Mouse (Mus musculus): ENCODE data around the gene Pygm. TPM values are rescaled to one million over a fixed set of nuclear protein-coding genes. Genes with fewer than 3 reads are reported as not detected.

Pygm gene
- polyA plus RNA-seq, 1 experiment from 2014 or later = 5.7 TPM

DNA sequence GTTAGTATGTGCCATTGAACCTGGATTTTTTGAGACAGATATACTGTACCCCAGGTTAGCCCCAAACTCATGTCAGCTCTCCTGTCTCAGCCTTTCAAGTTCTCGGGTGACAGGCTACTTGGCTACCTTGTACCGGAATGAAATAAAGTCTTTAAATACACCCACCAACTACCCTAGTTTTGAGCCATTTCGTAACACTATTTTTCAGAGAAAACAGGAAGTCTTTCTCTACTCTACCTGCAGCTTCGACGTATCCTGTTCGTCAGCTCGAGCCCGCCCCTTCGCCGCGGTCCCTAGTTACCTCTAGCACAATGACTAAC is 21.1 kb upstream of the Pygm start:
- under 1% methylated on average over 11 of the region's 11 CpGs for WGBS
- ATAC-seq (ENCODE audit: low FRiP score) = no peak

DNA sequence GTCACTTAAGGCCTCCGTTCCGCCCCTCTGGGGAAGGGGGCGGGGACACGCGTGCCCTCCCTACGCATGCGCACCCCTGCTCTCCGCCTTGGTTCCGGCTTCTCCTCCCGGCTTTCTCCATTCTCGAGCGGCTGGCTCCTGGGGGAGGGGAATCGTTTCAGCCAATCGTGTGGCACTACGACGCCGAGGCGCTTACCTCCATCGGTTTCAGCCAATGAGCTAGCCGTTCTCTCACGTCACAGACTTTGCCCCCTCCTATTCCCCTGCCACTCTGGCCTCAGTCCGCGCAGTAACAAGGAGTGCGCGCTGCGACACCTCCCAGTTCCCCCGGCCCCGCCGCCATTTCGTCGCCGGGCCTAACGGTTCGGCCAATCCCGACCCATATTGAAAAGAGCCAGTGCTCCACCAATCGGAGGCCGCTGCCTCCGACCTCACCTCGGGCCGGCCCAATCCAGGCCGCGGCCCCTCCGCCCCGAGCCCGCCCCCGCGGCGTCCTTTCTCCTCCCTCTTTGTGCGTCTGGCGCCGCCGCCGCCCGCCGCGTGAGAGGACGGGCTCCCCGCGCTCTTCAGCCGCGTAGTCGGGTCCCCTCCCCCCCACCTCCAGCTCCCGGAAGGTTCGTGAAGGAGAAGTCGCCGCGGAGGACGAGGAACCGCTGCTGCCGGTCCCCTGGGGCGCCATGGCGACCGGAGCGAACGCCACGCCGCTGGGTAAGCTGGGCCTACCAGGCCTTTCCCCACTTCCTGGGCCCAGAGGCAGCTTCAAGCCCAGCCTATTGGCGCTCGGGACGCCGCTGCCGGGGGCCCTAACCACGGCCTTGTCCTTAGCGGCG is 20.6 kb upstream of the Pygm start, which contains the start of gene Sf1:
Gene Sf1 (plus strand): TSS at position 280 of the 830 bp plus-strand sequence.
- 1% methylated on average over 85 of the region's 85 CpGs for WGBS
- Histone ChIP-seq H3K27ac (peak within 1 kb of the TSS; percentile 99), H3K4me2 (peak within 1 kb of the TSS; percentile 77), H3K36me3 (peaks cover 35% of the 10 kb centered on the region), H3K9ac (peak within 1 kb of the TSS; percentile 98), H3K4me3 (peak within 1 kb of the TSS; percentile 91), H3K9me3 (no peaks in the 10 kb centered on the region), H3K27me3 (no peaks in the 10 kb centered on the region), H3K4me1 (replicated peaks) (peaks cover 33% of the 10 kb centered on the region)
- ATAC-seq (ENCODE audit: low FRiP score) = peak; percentile 99

More for the DNA sequence above, 21.1 kb upstream of the Pygm start:
- Histone ChIP-seq H3K36me3 (peaks cover 30% of the 10 kb centered on the region), H3K4me2 (peak overlapping the region; percentile 60), H3K9ac (peak overlapping the region; percentile 60; the same call in 1 of the 2 replicates), H3K9me3 (no peaks in the 10 kb centered on the region), H3K27ac (peak overlapping the region; percentile 99), H3K27me3 (no peaks in the 10 kb centered on the region), H3K4me1 (replicated peaks) (peaks cover 33% of the 10 kb centered on the region), H3K4me3 (peak overlapping the region; percentile 91)

DNA sequence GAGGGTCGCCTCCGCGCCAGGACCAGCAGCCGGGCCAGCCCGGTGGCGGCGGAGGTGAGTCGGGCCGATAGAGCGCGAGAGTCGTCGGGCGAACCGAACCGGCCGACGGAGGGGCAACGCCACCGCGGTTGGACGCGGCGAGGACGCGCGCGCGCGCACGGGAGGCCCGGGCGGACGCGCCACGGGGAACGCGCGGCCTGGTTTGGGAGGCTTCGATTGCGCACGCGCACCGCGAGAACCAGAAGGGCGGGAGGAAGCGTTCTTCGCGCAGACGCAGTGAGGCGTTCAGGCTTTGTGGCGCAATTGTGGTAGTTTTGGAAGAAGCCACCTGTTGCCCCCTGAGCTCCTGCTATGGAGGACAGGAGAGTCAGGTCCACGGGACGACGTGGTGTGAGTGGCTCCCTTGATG is 19.9 kb upstream of the Pygm start:
- H3K9me3 ChIP-seq = no peaks in the 10 kb centered on the region
- peaks cover 33% of the 10 kb centered on the region for H3K4me1 ChIP-seq (replicated peaks)
- H3K36me3 ChIP-seq = peaks cover 41% of the 10 kb centered on the region
- WGBS = under 1% methylated on average over 54 of the region's 55 CpGs
- peak overlapping the region; percentile 98 for H3K9ac ChIP-seq
- no peak for ATAC-seq (ENCODE audit: low FRiP score)
- no peaks in the 10 kb centered on the region for H3K27me3 ChIP-seq
- peak overlapping the region; percentile 77 for H3K4me2 ChIP-seq
- peak overlapping the region; percentile 99 for H3K27ac ChIP-seq
- H3K4me3 ChIP-seq = peak overlapping the region; percentile 91

DNA sequence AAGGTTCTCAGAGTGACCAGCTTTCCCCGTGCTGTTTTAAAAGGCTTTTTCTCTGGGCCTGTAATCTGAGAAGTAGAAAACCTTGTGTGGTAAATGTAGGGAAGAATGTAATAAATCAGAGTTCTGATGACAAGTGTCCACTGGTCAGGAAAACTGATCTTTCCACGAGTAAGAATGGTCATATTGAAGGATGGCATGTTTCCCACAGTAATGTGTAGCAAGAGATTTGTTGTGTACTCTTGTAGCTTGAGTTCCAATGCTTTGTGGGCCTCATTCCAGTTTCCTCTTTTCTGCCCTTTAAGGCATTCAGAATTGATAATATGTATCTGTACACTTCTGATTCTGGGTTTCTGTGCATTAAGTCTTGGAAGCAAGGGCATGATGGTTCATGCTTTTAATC is 19.4 kb upstream of the Pygm start:
- peaks cover 46% of the 10 kb centered on the region for H3K36me3 ChIP-seq
- no peaks in the 10 kb centered on the region for H3K9me3 ChIP-seq
- no peaks in the 10 kb centered on the region for H3K27me3 ChIP-seq
- peak overlapping the region; percentile 77 for H3K4me2 ChIP-seq
- H3K9ac ChIP-seq = peak overlapping the region; percentile 98
- H3K4me3 ChIP-seq = peak overlapping the region; percentile 91
- 7% methylated on average over 2 of the region's 2 CpGs for WGBS
- peaks cover 33% of the 10 kb centered on the region for H3K4me1 ChIP-seq (replicated peaks)
- peak overlapping the region; percentile 99; the same call in 1 of the 2 replicates for H3K27ac ChIP-seq
- no peak for ATAC-seq (ENCODE audit: low FRiP score)

DNA sequence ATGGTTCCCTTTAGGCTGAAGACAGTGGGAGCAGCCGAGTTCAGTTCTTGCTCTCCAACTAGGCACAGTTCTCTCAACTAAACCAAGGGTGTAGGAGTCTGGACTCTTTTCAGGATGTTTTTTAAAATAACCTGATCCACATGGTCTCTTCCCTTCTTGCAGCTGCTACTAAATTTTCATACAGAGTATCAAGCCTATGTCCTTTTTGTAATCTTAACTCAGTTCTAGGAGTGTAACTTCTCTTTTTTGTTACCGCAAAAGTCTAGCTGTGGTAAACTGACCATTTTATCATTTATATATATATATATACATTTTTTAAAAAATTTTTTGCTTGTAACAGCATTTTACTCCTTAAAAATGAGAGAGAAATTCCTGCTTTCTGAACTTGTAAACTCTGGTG is 14.0 kb upstream of the Pygm start:
- 93% methylated on average over 2 of the region's 2 CpGs for WGBS
- H3K9ac ChIP-seq = no peak overlapping the region

DNA sequence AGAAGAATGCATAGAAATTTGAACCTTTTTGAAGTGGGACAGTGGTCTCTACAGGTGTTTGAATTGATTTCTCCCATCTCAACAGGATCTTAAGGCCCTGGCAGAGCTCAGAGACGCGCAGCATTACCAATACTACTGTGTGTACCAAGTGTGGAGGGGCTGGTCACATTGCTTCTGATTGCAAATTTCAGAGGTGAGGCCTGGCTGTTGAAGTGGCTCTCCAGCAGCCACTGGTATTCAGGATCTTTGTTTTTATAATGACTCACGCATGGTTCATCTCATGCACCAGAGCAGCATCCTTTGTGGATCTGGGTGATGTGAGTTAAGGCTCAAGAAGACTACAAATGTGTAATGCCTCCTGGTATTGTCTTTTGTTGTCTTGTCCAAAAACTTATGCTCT is 11.8 kb upstream of the Pygm start:
- Histone ChIP-seq H3K27me3 (no peaks in the 10 kb centered on the region), H3K9me3 (no peaks in the 10 kb centered on the region), H3K4me2 (no peak overlapping the region), H3K36me3 (peaks cover 97% of the 10 kb centered on the region), H3K9ac (no peak overlapping the region), H3K4me1 (replicated peaks) (peaks cover 11% of the 10 kb centered on the region), H3K27ac (no peak overlapping the region), H3K4me3 (no peak overlapping the region)
- WGBS = 93% methylated on average over 3 of the region's 3 CpGs
- ATAC-seq (ENCODE audit: low FRiP score) = no peak

More for the DNA sequence above, 14.0 kb upstream of the Pygm start:
- H3K9me3 ChIP-seq = no peaks in the 10 kb centered on the region
- peaks cover 94% of the 10 kb centered on the region for H3K36me3 ChIP-seq
- no peak overlapping the region for H3K4me2 ChIP-seq
- ATAC-seq (ENCODE audit: low FRiP score) = no peak
- no peak overlapping the region for H3K4me3 ChIP-seq
- H3K27ac ChIP-seq = no peak overlapping the region
- peaks cover 20% of the 10 kb centered on the region for H3K4me1 ChIP-seq (replicated peaks)
- H3K27me3 ChIP-seq = no peaks in the 10 kb centered on the region

DNA sequence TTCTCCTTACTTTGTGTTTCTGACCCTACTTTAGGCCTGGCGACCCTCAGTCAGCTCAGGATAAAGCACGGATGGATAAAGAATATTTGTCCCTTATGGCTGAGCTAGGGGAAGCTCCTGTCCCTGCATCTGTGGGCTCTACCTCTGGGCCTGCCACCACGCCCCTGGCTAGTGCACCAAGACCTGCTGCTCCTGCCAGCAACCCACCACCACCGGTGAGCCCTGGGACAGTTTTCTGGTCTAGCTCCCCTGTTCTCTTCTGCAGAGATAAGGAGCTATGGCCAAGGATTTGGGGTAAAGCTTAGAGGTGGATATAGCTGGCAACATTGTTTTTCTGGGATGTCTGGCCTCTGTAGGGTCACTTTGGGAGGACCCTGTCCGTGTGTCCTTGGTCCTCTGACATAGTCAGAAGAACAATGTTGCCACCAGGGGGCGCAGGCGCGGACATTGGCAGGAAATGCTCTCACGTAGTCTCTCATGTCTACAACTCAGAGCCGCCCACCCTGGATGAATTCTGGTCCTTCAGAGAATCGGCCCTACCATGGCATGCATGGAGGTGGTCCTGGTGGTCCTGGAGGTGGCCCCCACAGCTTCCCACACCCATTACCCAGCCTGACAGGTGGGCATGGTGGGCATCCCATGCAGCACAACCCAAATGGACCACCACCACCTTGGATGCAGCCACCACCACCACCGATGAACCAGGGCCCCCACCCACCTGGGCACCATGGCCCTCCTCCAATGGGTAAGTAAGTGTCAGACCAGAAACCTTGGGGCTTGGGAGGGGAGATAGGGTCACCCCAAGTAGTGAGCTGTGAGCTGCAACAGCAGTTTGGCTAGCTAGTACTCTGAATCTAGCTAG is 10.4 kb upstream of the Pygm start:
- Histone ChIP-seq H3K4me2 (no peak overlapping the region), H3K4me1 (replicated peaks) (peaks cover 12% of the 10 kb centered on the region), H3K27me3 (no peaks in the 10 kb centered on the region), H3K36me3 (peaks cover 97% of the 10 kb centered on the region), H3K9me3 (no peaks in the 10 kb centered on the region), H3K4me3 (no peak overlapping the region), H3K9ac (no peak overlapping the region), H3K27ac (no peak overlapping the region)
- peak; percentile 43; the same call in 1 of the 2 replicates for ATAC-seq (ENCODE audit: low FRiP score)
- WGBS = 68% methylated on average over 12 of the region's 12 CpGs

DNA sequence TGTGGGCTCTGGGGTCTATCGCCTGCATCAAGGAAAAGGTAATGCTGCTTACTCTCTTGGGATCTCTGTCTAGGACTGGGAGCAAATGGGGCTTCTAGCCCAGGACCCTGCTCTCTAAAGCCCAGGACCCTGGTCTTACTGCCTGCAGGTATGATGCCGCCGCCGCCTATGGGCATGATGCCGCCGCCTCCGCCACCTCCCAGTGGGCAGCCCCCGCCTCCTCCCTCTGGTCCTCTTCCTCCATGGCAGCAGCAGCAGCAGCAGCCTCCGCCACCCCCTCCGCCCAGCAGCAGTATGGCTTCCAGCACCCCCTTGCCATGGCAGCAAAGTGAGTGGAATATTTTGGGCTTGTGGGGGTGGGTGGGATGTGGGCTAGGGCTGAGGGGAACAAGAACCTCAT is 9.6 kb upstream of the Pygm start:
- Histone ChIP-seq H3K36me3 (peaks cover 98% of the 10 kb centered on the region), H3K4me3 (no peak overlapping the region), H3K27ac (no peak overlapping the region), H3K4me1 (replicated peaks) (peaks cover 12% of the 10 kb centered on the region), H3K9me3 (no peaks in the 10 kb centered on the region), H3K27me3 (no peaks in the 10 kb centered on the region), H3K4me2 (no peak overlapping the region), H3K9ac (no peak overlapping the region)
- WGBS = 99% methylated on average over 10 of the region's 10 CpGs
- no peak for ATAC-seq (ENCODE audit: low FRiP score)

DNA sequence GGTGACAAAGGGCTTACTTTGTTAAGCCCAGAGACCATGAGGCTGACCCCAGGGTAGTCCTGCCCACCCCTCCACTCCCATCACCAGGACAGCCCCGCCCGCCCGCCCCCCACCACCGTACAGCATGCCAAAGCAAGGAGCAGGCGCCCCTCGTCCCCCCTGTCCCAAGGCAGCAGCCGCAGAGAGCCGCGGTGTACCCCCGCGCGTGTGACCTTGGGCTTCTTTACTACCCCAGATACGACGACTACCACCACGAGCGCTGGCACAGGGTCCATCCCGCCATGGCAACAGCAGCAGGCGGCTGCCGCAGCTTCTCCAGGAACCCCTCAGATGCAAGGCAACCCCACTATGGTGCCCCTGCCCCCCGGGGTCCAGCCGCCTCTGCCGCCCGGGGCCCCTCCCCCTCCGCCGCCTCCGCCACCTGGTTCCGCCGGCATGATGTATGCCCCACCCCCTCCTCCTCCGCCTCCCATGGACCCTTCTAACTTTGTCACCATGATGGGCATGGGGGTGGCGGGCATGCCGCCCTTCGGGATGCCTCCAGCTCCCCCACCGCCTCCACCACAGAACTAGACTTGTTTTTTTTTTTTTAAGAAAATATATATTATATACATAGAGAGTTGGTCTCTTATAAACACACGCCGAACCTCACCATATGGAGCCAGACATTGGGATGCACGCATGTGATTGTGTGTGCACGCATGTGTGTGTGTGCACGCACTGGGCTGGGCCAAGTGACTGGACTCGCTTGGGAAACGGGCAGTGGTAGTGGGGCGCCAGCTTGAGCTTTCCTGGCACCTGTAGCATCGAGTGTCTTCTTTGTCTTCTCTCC is 8.6 kb upstream of the Pygm start:
- Histone ChIP-seq H3K9me3 (no peaks in the 10 kb centered on the region), H3K9ac (no peak overlapping the region), H3K4me3 (no peak overlapping the region), H3K4me1 (replicated peaks) (peaks cover 12% of the 10 kb centered on the region), H3K27ac (no peak overlapping the region), H3K36me3 (peaks cover 89% of the 10 kb centered on the region), H3K27me3 (no peaks in the 10 kb centered on the region), H3K4me2 (no peak overlapping the region)
- WGBS = 87% methylated on average over 40 of the region's 42 CpGs
- ATAC-seq (ENCODE audit: low FRiP score) = peak; percentile 22; the same call in 1 of the 2 replicates

DNA sequence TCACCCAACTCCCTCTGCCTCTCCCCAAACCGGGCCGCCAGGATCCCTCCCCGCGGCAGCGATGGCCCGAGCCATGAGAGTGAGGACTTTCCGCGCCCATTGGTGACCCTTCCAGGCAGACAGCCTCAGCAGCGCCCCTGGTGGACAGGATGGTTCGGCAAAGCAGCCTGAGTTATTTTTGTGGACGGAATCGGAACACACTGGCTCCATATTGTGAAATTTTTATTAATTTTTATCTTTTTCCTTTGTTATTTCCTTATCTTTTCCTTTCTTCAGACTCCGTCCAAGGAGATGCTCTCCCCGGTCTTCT is 8.0 kb upstream of the Pygm start:
- no peak for ATAC-seq (ENCODE audit: low FRiP score)
- Histone ChIP-seq H3K4me1 (replicated peaks) (peaks cover 12% of the 10 kb centered on the region), H3K4me3 (no peak overlapping the region), H3K9ac (no peak overlapping the region), H3K27ac (no peak overlapping the region), H3K9me3 (no peaks in the 10 kb centered on the region), H3K36me3 (peaks cover 86% of the 10 kb centered on the region), H3K27me3 (no peaks in the 10 kb centered on the region), H3K4me2 (no peak overlapping the region)
- WGBS = 72% methylated on average over 14 of the region's 14 CpGs

DNA sequence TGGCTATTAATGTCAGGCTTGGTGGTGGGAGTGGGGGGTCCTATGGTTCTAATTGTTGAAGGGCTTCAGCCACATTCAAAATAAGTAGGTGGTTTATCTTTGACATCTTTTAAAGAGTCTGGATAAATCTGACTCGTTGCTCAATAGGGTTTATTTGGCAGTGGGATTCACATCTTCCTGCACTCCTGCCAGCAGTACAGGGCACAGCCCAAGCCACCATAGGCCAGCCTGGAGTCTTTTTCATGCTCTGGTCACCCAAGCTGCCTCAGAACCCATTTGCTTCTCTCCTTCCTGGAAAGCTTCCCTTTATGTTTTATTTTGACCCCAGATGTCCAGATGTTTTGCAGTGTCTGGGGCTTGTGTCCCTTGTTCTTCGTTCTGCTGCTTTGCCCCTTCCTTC is 7.6 kb upstream of the Pygm start:
- 86% methylated on average over 2 of the region's 2 CpGs for WGBS
- peaks cover 82% of the 10 kb centered on the region for H3K36me3 ChIP-seq

More for the DNA sequence above, 7.6 kb upstream of the Pygm start:
- Histone ChIP-seq H3K9ac (no peak overlapping the region), H3K27ac (peak overlapping the region; percentile 46), H3K9me3 (no peaks in the 10 kb centered on the region), H3K4me3 (no peak overlapping the region), H3K4me1 (replicated peaks) (peaks cover 12% of the 10 kb centered on the region), H3K27me3 (no peaks in the 10 kb centered on the region), H3K4me2 (no peak overlapping the region)
- no peak for ATAC-seq (ENCODE audit: low FRiP score)

Measured in hindbrain, embryonic 13.5 days (tissue).